Mouse (Mus musculus) CH12.LX (cell line): ENCODE results near the gene 1110032A03Rik.

ENCODE experiments used
- CTCF ChIP-seq, 2 experiments: IDR thresholded peaks in 1 of 2; conservative IDR thresholded peaks in 1 of 2; 2 replicates each; pipeline ENCODE4 v1.5.1; 2011 to 2012; ENCODE audit warnings: low read depth in 2 of 2, low read length in 2 of 2, improper control_type of control experiment in 1 of 2, inconsistent platforms in 1 of 2, mild to moderate bottlenecking in 1 of 2, moderate library complexity in 1 of 2
- EP300 ChIP-seq: IDR thresholded peaks from 2 replicates; pipeline ENCODE4 v1.6.1; 2011; ENCODE audit warnings: low read length, improper control_type of control experiment
- ETS1 ChIP-seq: conservative IDR thresholded peaks from 2 replicates; pipeline ENCODE4 v1.6.1; 2012; ENCODE audit warnings: low read depth, mild to moderate bottlenecking, inconsistent platforms, low read length, improper control_type of control experiment, moderate library complexity
- IRF4 ChIP-seq: IDR thresholded peaks from 2 replicates; pipeline ENCODE4 v1.6.1; 2014; ENCODE audit warnings: low read depth, mild to moderate bottlenecking, inconsistent platforms, low read length, improper control_type of control experiment
- MAX ChIP-seq: IDR thresholded peaks from 2 replicates; pipeline ENCODE4 v1.6.1; 2011; ENCODE audit warnings: low read length, improper control_type of control experiment
- MEF2A ChIP-seq: IDR thresholded peaks from 2 replicates; pipeline ENCODE4 v1.6.1; 2014; ENCODE audit warnings: low read depth, mild to moderate bottlenecking, inconsistent platforms, low read length, improper control_type of control experiment, borderline replicate concordance
- MXI1 ChIP-seq: IDR thresholded peaks from 2 replicates; pipeline ENCODE4 v1.6.1; 2011; ENCODE audit warnings: mild to moderate bottlenecking, low read depth, low read length, improper control_type of control experiment
- POLR2A ChIP-seq: IDR thresholded peaks from 2 replicates; pipeline ENCODE4 v1.6.1; 2011; ENCODE audit warnings: low read depth, mild to moderate bottlenecking, improper control_type of control experiment, low read length
- UBTF ChIP-seq: IDR thresholded peaks from 2 replicates; pipeline ENCODE4 v1.6.1; 2012; ENCODE audit warnings: low read depth, mild to moderate bottlenecking, inconsistent platforms, low read length, improper control_type of control experiment, moderate library complexity
- USF2 ChIP-seq: conservative IDR thresholded peaks from 2 replicates; pipeline ENCODE4 v1.6.1; 2011; ENCODE audit warnings: low read depth, low read length, improper control_type of control experiment
- ZNF384 ChIP-seq: IDR thresholded peaks from 2 replicates; pipeline ENCODE4 v1.6.1; 2012; ENCODE audit warnings: low read depth, low read length, improper control_type of control experiment, inconsistent platforms

GRCm38 (mm10) chr9:50732560-50732959, 42.8 kb downstream of the 1110032A03Rik start:
- TF ChIP-seq MXI1 (no peak), USF2 (no peak), IRF4 (no peak), UBTF (no peak), POLR2A (no peak), ZNF384 (no peak), EP300 (no peak), ETS1 (no peak), MEF2A (no peak), CTCF (conservative IDR thresholded peaks at IDR 0.05 in 1 of 2, IDR thresholded peaks at IDR 0.05 in 1 of 2; ENCODE audit: low read depth in 2 of 2, low read length in 2 of 2) (no peak), MAX (no peak)
